In the genomic region with DNA sequence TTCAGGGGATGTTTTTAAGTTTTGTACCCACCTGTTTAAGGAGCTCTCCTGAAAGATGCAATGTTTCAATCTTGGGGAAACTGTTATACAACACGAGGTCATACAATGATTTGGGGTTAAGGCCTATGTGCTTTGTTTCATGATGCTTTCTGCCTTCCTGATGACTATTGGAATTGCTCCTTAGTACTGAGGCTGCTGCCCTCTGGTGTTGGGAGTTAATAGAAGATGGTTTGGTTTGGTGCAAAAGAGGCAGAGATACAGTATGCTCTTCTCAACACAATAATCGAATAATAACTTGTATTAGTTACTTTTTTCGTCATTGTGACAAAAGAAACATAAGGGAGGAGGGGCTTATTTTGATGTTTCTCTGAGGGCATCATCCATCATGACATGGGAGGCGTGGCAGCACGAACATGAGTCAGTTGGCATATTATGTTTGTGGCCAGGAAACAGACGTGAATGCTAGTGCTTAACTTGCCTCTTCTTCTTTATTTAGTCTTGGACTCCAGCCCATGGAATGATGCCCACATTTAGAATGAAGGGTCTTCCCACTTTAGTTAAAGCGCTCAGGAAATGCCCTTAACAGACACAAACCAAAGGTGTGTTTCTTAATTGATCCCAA, we compare ENCODE assay signal across 8 mouse cellular contexts. TPM values are rescaled to one million over a fixed set of nuclear protein-coding genes. Genes with fewer than 3 reads are reported as not detected.
DNase-seq lines count a peak whose midpoint lies in the region; ATAC-seq and TF ChIP-seq lines count a peak whose summit lies in the region.

No protein-coding gene starts in this region.

- H3K36me3 ChIP-seq in heart, embryonic 11.5 days (ENCODE audit: control insufficient read depth, insufficient read depth, low read length) = no peaks in the 10 kb centered on the region
- H3K36me3 ChIP-seq in kidney, postnatal 0 days (ENCODE audit: insufficient read depth, low read length) = no peaks in the 10 kb centered on the region

- TF ChIP-seq CTCF in kidney, postnatal 0 days (IDR thresholded peaks at IDR 0.05; ENCODE audit: low read depth) = peak; percentile 86

- no peaks in the 10 kb centered on the region for H3K4me1 ChIP-seq in heart, embryonic 11.5 days (ENCODE audit: control insufficient read depth, insufficient read depth, low read length)
- no peaks in the 10 kb centered on the region for H3K4me1 ChIP-seq in kidney, postnatal 0 days (replicated peaks; ENCODE audit: insufficient read depth, low read length)

- DNase-seq in heart, adult 11 months = peak; percentile 82
- peak; percentile 14 for DNase-seq in 3134 (ENCODE audit: extremely low read depth, insufficient read length, low spot score)
- DNase-seq in NIH3T3 (ENCODE audit: low read depth) = peak; percentile 63
- DNase-seq in cerebellum, postnatal 36 days = peak; percentile 43 to 63
- peak; percentile 80 for DNase-seq in kidney, postnatal 0 days (ENCODE audit: low spot score)

- no peak overlapping the region for H3K27ac ChIP-seq in heart, embryonic 11.5 days (ENCODE audit: low read depth, low read length)
- H3K27ac ChIP-seq in kidney, postnatal 0 days = no peak overlapping the region

- no peak overlapping the region for H3K4me3 ChIP-seq in heart, embryonic 11.5 days (ENCODE audit: low read depth, low read length)
- H3K4me3 ChIP-seq in kidney, postnatal 0 days (replicated peaks; ENCODE audit: low read depth, low read length) = no peak overlapping the region

- WGBS in heart, embryonic 11.5 days (ENCODE audit: insufficient replicate concordance) = 59% methylated on average over 7 of the region's 7 CpGs
- 62% methylated on average over 7 of the region's 7 CpGs for WGBS in kidney, postnatal 0 days

- no peak overlapping the region for H3K9ac ChIP-seq in heart, embryonic 11.5 days (ENCODE audit: low read depth, low read length)
- no peak overlapping the region for H3K9ac ChIP-seq in kidney, postnatal 0 days (ENCODE audit: low read depth, low read length)

- H3K4me2 ChIP-seq in heart, embryonic 11.5 days = no peak overlapping the region
- H3K4me2 ChIP-seq in kidney, postnatal 0 days (ENCODE audit: low read length) = no peak overlapping the region

- H3K27me3 ChIP-seq in heart, embryonic 11.5 days (ENCODE audit: control insufficient read depth, insufficient read depth, low read length) = no peaks in the 10 kb centered on the region
- no peaks in the 10 kb centered on the region for H3K27me3 ChIP-seq in kidney, postnatal 0 days (ENCODE audit: insufficient read depth, low read length)

- no peak for ATAC-seq in heart, embryonic 11.5 days (replicated peaks; ENCODE audit: insufficient number of reproducible peaks, low FRiP score, low TSS enrichment)
- no peak for ATAC-seq in kidney, postnatal 0 days (replicated peaks; ENCODE audit: low FRiP score, low read depth)
- ATAC-seq in megakaryocyte, adult 5-6 weeks (ENCODE audit: poor library complexity, severe bottlenecking) = peak; percentile 73
- ATAC-seq in frontal cortex, adult (ENCODE audit: low TSS enrichment) = no peak

- no peaks in the 10 kb centered on the region for H3K9me3 ChIP-seq in heart, embryonic 11.5 days (replicated peaks; ENCODE audit: control insufficient read depth, low read length)
- no peaks in the 10 kb centered on the region for H3K9me3 ChIP-seq in kidney, postnatal 0 days (replicated peaks; ENCODE audit: low read length)

RNA-seq across cellular contexts. Expression of a gene that starts 7.2 kb away (rescaled TPM):
- polyA plus RNA-seq in heart, embryonic 11.5 days (2014; fragmentation: Nextera tagmentation; extraction: Ambion mirVana) = 2.2 and 2.6 TPM in 2 replicates
- 2.4 and 2.5 TPM in 2 replicates for polyA plus RNA-seq in kidney, postnatal 0 days (2015; fragmentation: Nextera tagmentation; extraction: Ambion mirVana)
- 9.8 and 11.9 TPM in 2 replicates for total RNA-seq in megakaryocyte, adult 5-6 weeks (2015)
- total RNA-seq in megakaryocyte, adult 5-6 weeks (2017) = 7.7 and 9.6 TPM in 2 replicates

RNA-seq across cellular contexts. Expression of a gene that starts 50.9 kb away (rescaled TPM):
- 16.2 and 17.5 TPM in 2 replicates for polyA plus RNA-seq in heart, embryonic 11.5 days (2014; fragmentation: Nextera tagmentation; extraction: Ambion mirVana)
- polyA plus RNA-seq in kidney, postnatal 0 days (2015; fragmentation: Nextera tagmentation; extraction: Ambion mirVana) = 2.2 and 2.7 TPM in 2 replicates
- total RNA-seq in megakaryocyte, adult 5-6 weeks (2015) = not detected in 2 replicates
- not detected in 2 replicates for total RNA-seq in megakaryocyte, adult 5-6 weeks (2017)

RNA-seq across cellular contexts. Expression of a gene that starts 58.1 kb away (rescaled TPM):
- 5.7 and 5.9 TPM in 2 replicates for polyA plus RNA-seq in heart, embryonic 11.5 days (2014; fragmentation: Nextera tagmentation; extraction: Ambion mirVana)
- polyA plus RNA-seq in kidney, postnatal 0 days (2015; fragmentation: Nextera tagmentation; extraction: Ambion mirVana) = 2.3 and 2.6 TPM in 2 replicates
- total RNA-seq in megakaryocyte, adult 5-6 weeks (2015) = 18.0 and 21.1 TPM in 2 replicates
- total RNA-seq in megakaryocyte, adult 5-6 weeks (2017) = 12.0 and 19.5 TPM in 2 replicates

Comparison
In these comparisons a context has a peak if more than half of its experiments do, and no peak if none do; other contexts are left out.
1. DNase-seq: peak in every context shown above with its lines; median percentile 82 in heart, adult 11 months; 80 in kidney, postnatal 0 days; 63 in NIH3T3; 53 in cerebellum, postnatal 36 days; 14 in 3134.